Mouse (Mus musculus): Measurements from ENCODE around the gene Atf6.

The Atf6 gene

GRCm38 (mm10) chr1:170771437-170772003, 96.1 kb downstream of the Atf6 start:
- DNase-seq (ENCODE audit: low spot score): no peak

- DNase-seq (ENCODE audit: low spot score): no peak
Measured at GRCm38 (mm10) chr1:170770691-170771090, 96.9 kb downstream of the Atf6 start.

DNA sequence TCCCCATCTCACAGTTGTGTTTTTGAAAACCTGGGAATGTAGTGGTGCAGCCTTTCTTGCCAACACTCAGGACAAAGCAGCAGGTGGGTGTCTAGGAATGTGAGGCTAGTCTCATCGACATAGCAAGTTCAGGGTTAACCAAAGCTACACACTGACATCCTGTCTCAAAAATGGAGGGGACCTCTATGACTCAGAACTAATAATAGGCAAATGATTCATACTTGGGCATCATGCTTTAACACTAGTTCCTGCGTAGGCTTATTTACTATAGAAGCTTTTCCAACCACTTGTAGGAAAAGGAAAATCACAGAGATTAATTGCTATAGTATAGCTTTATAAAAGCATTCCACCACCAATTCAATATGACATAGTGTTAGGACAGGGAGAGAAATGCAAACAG, 100.6 kb downstream of the Atf6 start:
- DNase-seq (ENCODE audit: low spot score): no peak

- no peak for DNase-seq (ENCODE audit: low spot score)
Measured at GRCm38 (mm10) chr1:170764798-170765197, 102.8 kb downstream of the Atf6 start.

DNA sequence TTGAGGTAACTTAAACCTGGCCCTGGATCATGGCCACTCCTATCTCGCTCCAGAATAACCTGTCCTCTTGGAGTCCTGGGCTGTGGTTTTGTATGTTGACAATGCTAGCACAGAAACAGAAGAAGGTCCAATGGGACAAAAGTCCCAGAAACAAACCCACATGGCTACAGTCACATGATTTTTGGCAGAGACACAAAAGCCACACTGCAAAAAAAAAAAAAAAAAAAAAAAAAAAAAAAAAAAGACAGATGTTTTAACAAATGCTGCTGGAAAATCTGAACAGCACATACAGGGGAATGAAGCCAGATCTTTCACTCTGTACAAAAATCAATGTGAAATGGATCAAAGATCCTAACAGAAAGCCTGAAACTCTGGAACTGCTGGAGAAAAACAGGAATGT, 105.9 kb downstream of the Atf6 start:
- DNase-seq (ENCODE audit: low spot score): no peak

DNA sequence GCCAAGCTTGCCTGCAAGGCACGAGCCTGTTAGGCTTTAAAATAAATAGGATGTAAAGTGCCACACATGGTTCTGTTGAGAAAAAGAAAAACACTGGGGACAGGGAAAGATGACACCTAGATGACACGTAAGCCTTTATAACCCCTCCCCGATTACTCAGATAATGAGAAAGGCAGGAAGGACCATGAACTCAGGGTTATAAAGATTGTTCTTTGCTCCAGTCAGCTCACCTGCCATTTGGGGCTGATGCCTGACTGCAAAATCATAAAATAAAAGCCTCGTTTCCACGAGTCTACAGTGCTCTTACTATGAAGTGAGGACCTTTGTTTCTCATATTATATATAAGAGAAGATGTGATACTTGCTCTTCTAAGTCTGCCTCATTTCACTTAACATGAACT, 114.0 kb downstream of the Atf6 start:
- DNase-seq (ENCODE audit: low spot score): no peak

DNA sequence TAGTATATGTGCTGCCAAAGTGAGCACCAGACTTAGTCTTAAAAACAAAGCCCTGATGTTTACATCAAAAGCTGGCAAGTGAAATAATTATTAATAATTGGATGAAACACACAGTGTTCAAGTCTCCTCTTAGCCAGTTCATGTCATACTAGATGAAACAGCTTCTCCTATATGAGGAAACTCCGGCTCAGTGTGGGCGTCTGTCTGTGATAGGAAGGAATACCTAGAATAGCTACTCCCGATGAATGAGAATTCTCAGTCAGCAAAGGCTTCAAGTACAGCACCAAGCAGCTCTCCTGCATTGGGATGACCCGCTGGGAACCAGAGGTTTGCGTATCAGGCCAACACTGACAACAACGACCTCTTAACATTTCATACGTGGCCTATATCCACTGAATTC, 115.8 kb downstream of the Atf6 start:
- no peak for DNase-seq (ENCODE audit: low spot score)

- no peak for DNase-seq (ENCODE audit: low spot score)
Measured at GRCm38 (mm10) chr1:170746523-170746922, 121.0 kb downstream of the Atf6 start.

DNA sequence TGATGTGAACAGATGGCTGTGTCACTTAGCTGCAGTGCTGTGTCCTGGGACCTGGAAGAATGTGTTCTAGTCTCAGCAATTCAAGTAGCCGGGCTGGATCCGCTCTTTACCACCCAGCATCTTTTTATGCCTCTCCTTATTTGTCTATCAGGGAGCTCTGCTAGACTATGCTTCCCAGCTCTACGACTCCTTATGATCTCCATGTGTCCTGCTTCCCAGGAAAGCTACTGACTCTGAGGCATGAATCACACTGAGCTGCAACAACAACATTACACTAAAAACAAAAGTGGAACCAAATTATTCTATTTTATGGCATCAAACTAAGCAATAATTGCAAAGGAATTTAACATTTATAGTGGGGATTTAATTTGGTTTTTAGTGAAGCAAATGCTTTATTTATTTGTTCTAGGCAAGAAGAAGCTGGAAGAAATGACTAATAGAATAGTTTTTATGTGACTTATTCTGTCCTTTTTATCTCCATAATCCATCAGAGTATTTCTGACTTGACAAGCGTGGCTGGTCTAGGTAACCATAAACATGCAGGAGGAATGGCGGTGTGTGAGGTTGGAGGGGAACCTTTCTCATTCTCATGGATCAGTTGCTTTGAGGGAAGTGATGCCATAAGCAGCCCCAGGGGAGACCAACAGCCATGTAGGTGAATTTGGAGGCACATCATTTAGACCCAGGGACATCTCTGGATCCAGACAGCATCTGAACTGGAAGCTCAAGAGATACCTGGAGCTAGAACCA, 125.9 kb downstream of the Atf6 start:
- no peak for DNase-seq (ENCODE audit: low spot score)

GRCm38 (mm10) chr1:170734866-170735265, 132.7 kb downstream of the Atf6 start:
- peak; percentile 35 for DNase-seq (ENCODE audit: low spot score)

DNA sequence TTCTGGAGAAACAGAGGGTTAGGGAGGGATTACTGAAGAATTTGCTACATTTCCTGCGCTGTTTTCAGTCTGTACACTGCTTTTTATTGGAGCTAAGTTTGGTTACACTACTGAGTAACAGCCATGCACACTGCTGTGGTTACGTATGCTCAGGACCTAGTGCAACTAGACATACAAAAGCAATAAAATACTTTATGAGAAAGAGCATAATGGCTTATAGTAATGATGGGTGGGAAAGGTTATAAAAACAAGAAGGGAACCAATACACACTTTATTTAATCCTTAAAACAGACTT, 135.0 kb downstream of the Atf6 start:
- DNase-seq (ENCODE audit: low spot score): no peak

DNA sequence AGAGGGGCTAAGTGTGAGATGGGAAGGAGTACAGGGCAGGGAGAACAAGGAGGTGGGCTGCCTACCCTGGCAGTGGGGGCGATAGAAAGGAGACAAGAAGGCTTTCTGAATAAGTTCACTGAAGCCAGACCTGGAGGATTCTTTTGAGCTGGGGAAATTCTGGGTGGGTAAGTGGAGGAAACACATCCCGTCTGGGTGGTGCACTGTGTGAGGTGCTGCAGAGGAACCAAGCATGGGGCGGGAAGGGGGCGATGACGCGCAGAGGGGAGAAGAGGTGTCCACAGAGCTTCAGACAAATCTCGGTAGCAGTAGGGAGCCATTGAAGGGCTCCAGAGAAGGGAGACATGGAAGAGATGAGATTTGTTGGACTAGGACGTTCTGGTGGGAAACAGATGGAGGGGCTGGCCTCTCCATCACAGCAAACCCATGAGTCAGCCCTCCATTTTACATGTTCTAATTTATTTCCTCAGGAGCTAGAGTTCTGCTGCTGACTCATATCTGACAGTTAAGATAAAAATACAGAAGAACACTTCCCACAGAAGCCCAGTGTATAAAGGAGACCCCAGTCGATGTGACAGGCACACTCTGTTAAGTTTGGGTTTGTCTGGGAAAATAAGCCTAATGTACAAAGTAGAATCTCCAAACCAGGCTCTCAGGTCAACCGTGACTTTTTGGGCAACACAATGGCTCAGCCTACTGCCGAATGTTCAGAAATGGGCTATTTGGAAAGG, 135.5 kb downstream of the Atf6 start:
- peak; percentile 28 for DNase-seq (ENCODE audit: low spot score)

GRCm38 (mm10) chr1:170729267-170729962, 138.2 kb downstream of the Atf6 start:
- no peak for DNase-seq (ENCODE audit: low spot score)

DNA sequence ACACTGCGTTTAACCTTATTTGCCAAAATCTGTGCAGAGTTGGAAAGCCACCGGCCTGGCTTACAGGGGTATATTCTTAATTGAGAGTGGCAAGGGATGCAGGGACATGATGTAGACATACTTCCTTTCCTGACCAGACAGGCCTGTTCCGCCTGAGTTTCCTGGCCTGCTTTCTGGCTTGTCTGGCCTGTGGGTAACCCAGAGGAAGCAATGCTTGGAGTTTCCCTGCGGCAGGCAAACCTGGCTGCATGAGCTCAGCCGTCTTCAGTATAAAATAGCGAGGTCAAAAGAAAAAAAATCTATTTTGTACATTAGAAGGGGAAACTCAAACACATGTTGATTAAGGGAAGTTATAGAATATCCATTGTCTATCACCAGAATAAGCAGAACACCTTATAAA, 139.0 kb downstream of the Atf6 start:
- DNase-seq (ENCODE audit: low spot score): peak; percentile 51

DNA sequence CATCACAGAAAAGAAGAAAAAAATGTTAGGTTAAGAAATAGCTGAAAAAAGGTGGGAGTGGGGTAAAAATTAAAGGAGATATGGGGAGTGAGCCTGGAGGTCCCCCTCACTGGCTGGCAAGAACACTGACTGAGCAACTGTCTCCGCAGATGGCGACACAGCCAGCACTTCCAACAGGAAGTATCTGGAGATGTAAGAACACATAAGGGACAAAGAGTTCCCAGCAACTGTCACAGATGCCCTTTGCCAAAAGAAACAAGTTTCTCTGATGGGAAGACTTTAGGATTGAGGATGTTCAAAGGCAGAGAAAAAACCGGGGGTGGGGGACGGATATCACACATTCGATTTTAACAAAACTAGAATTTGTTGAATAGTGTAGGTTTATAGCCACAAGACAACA, 146.0 kb downstream of the Atf6 start:
- peak; percentile 73 for DNase-seq (ENCODE audit: low spot score)

GRCm38 (mm10) chr1:170718133-170718810, 149.3 kb downstream of the Atf6 start:
- DNase-seq (ENCODE audit: low spot score): no peak

DNA sequence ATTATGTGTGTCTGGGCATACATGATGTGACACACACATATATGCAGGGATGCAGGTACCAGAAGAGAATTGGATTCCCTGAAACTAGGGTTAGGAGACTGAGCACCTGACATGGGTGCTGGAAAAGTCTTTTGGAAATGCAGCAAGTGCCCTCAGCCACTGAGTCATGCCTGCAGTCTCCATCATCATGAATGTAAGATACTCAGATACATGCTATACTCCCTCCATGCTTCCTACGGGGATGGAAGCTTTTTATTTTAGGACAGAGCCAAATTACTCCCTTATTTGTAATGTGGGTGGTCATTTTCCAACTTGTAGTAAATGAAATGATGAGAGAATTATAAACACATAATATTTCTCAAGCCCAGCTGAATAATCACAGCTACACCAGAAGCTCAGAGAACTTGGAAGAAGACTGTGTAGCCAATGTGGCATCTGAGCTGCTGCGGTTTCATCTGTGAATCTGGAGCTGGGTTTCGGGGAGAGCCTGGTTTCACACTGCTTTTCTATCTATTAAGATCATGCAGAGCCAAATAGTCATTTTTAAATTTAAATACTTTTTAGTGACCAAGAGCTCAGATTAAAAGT, 150.2 kb downstream of the Atf6 start:
- DNase-seq (ENCODE audit: low spot score): no peak

DNA sequence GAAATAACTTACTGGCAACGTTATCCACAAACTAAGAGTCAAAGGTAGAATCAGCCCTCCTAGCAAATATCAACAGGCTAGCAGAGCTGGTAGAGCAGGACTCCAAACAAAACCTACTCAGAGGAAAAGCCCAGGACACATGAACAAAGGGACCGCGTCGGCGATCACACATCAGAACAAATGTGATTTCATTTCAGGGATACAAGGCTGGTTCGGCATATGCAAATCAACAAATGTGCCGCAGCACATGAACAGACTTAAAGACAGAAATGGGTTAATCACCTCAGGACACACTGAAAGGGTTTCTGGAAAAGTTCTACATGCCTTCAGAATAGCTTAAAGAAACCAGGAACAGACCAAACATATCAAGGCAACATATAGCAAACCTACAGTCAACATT, 155.8 kb downstream of the Atf6 start:
- DNase-seq (ENCODE audit: low spot score): no peak

DNA sequence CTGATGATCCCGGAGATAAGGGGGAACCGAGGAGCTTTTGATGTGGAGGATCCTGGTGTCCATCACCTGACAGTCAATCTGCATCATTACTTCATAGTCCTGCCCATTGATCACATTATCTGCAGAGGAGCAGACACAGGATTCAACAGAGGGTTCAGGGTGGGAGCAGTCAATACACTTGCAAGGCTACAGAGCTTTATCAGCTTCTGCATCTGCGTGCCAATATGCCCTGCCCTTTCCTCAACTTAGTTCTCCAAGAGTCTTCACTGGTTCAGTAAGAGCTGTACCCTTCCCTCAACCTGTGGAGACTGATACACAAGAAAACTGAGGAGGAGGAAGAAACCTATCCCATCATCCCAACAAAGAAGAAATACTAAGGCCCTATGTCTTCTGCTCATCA, 157.6 kb downstream of the Atf6 start:
- no peak for DNase-seq (ENCODE audit: low spot score)

DNA sequence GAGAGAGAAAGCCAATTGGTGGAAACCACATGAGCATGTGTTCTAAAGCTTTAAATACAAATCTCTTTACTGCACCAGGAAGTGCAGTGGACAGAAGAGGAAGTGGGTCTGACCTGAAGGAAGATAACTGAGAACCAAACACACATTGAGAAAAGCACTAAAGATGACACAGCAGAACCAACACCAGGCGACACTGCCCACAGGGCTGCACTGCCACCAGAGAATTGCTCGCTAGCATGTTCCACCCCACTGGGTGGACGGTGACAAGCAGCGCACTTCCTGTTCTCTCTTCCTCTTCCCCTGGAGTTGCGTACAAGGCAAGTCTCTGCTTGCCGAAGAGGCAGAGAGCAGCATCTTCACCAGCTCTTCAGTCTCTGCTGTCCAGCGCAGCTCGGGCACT, 158.1 kb downstream of the Atf6 start:
- peak; percentile 52 for DNase-seq (ENCODE audit: low spot score)

- no peak for DNase-seq (ENCODE audit: low spot score)
Measured at GRCm38 (mm10) chr1:170709034-170709433, 158.5 kb downstream of the Atf6 start.

- no peak for DNase-seq (ENCODE audit: low spot score)
Measured at GRCm38 (mm10) chr1:170706046-170706445, 161.5 kb downstream of the Atf6 start.
